Mouse (Mus musculus): ENCODE results near the gene Maco1. TPM values are rescaled to one million over a fixed set of nuclear protein-coding genes. Genes with fewer than 3 reads are reported as not detected.

Gene Maco1
- 44.0 TPM for polyA plus RNA-seq (2014; fragmentation: Illumina TruSeq; extraction: RNeasy Lipid Tissue Mini Kit (QIAGEN cat#74804))

GRCm38 (mm10) chr4:134853259-134853636 is at the start of gene Maco1:
Maco1 (minus strand) TSS chr4:134853345.

GRCm38 (mm10) chr4:134863937-134864729 is 11.0 kb upstream of the Maco1 start, which contains the start of gene Rhd:
Rhd (plus strand) TSS chr4:134864536.

GRCm38 (mm10) chr4:134767426-134768225 is 85.5 kb downstream of the Maco1 start, which contains the start of gene Ldlrap1:
Ldlrap1 (minus strand) TSS chr4:134768024.

Other genes starting within 250 kb of the Maco1 start
- 5.4 TPM for gene Man1c1, start 149.1 kb downstream of the Maco1 start, polyA plus RNA-seq (2014; fragmentation: Illumina TruSeq; extraction: RNeasy Lipid Tissue Mini Kit (QIAGEN cat#74804))
- 0.88 TPM for gene Ldlrap1, start 85.3 kb downstream of the Maco1 start, polyA plus RNA-seq (2014; fragmentation: Illumina TruSeq; extraction: RNeasy Lipid Tissue Mini Kit (QIAGEN cat#74804))
- 0.51 TPM for gene Rhd, start 11.2 kb upstream of the Maco1 start, polyA plus RNA-seq (2014; fragmentation: Illumina TruSeq; extraction: RNeasy Lipid Tissue Mini Kit (QIAGEN cat#74804))
- 47.5 TPM for gene Tmem50a, start 61.7 kb upstream of the Maco1 start, polyA plus RNA-seq (2014; fragmentation: Illumina TruSeq; extraction: RNeasy Lipid Tissue Mini Kit (QIAGEN cat#74804))
- gene Rsrp1, start 70.2 kb upstream of the Maco1 start, polyA plus RNA-seq (2014; fragmentation: Illumina TruSeq; extraction: RNeasy Lipid Tissue Mini Kit (QIAGEN cat#74804)), result 527 TPM
- 70.6 TPM for gene Syf2, start 77.6 kb upstream of the Maco1 start, polyA plus RNA-seq (2014; fragmentation: Illumina TruSeq; extraction: RNeasy Lipid Tissue Mini Kit (QIAGEN cat#74804))

Data from ovary, adult 10 weeks (tissue).